In the genomic region with DNA sequence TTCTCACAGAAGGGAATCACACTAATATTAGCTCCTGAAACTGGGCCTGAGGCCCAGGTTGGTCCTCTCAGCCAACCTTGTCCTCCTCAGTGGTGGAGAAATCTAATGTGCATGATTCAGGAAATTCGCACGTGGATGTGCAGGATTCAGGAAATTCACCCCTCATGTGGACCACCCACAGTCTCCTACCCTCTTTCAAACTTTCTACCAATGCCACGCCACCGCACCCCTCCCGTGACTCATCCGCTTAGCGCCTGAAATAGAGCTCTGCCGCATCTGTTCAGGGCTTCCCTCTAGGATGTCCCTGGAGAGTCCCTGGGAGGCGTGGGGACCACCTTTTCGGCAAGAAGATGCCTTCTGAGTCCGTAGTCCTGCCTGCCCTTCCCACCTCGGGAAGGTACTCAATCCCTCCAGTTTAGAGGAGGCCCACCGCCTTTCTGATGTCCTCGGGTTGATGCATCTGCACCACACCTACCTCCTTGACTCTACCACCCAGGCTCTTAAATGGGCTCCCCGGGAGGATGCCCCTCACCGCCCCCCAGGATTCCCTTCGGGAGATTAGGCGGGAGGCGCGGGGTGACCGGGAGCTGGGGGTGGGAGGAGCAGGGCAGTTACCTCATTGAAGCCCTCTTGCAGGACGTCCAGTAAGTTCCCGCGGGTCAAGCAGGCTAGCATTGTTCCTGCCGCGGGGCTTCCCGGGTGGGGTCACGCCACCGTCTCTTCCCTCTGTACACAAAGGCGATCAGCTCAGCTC, we compare ENCODE assay signal across 8 mouse cellular contexts. TPM values are rescaled to one million over a fixed set of nuclear protein-coding genes. Genes with fewer than 3 reads are reported as not detected.
A peak's percentile ranks its signal among the peaks of the same experiment; 100 is the strongest.
DNase-seq lines count a peak whose midpoint lies in the region; ATAC-seq and TF ChIP-seq lines count a peak whose summit lies in the region.

No protein-coding gene starts in this region.

- ATAC-seq in forebrain, embryonic 16.5 days, result peak; percentile 3
- ATAC-seq in midbrain, embryonic 16.5 days, result peak; percentile 44
- ATAC-seq in inflammation-experienced regulatory T-cells, adult 6 months, result no peak

- H3K27me3 ChIP-seq in liver, adult 2 months (ENCODE audit: control insufficient read depth, insufficient read depth, low read length), result peaks cover 5% of the 10 kb centered on the region
- no peaks in the 10 kb centered on the region for H3K27me3 ChIP-seq in forebrain, embryonic 16.5 days (replicated peaks; ENCODE audit: control insufficient read depth, insufficient read depth, low read length)
- no peaks in the 10 kb centered on the region for H3K27me3 ChIP-seq in midbrain, embryonic 16.5 days (ENCODE audit: control insufficient read depth, insufficient read depth, low read depth, low read length)

- 40% methylated on average over 30 of the region's 30 CpGs for WGBS in liver, adult 2 months
- 2% methylated on average over 30 of the region's 30 CpGs for WGBS in forebrain, embryonic 16.5 days
- 1% methylated on average over 30 of the region's 30 CpGs for WGBS in midbrain, embryonic 16.5 days

- H3K4me2 ChIP-seq in forebrain, embryonic 16.5 days (ENCODE audit: low read length), result peak overlapping the region; percentile 72
- H3K4me2 ChIP-seq in midbrain, embryonic 16.5 days (ENCODE audit: low read length), result peak overlapping the region; percentile 86

- no peak for TF ChIP-seq POLR2A in liver, adult 2 months (IDR thresholded peaks at IDR 0.05; ENCODE audit: extremely low read depth, insufficient read depth, low read length)
- no peak; the same call in 1 of the 2 replicates for TF ChIP-seq POLR2A in brain, embryonic 14.5 days (IDR thresholded peaks at IDR 0.05; ENCODE audit: borderline replicate concordance, extremely low read depth, insufficient read depth, insufficient read length, poor library complexity, severe bottlenecking)

- peak overlapping the region; percentile 45; the same call in 1 of the 2 replicates for H3K4me3 ChIP-seq in liver, adult 2 months (ENCODE audit: insufficient read depth, low read depth, low read length)
- peak overlapping the region; percentile 64 for H3K4me3 ChIP-seq in forebrain, embryonic 16.5 days (replicated peaks; ENCODE audit: low read length)
- peak overlapping the region; percentile 66 for H3K4me3 ChIP-seq in midbrain, embryonic 16.5 days (ENCODE audit: low read depth, low read length)

- H3K9ac ChIP-seq in liver, adult 2 months (ENCODE audit: low read depth, low read length), result peak overlapping the region; percentile 10; the same call in 1 of the 2 replicates
- peak overlapping the region; percentile 73 for H3K9ac ChIP-seq in forebrain, embryonic 16.5 days (replicated peaks; ENCODE audit: low read depth, low read length)
- peak overlapping the region; percentile 82 for H3K9ac ChIP-seq in midbrain, embryonic 16.5 days (ENCODE audit: low read depth, low read length)

- H3K9me3 ChIP-seq in forebrain, embryonic 16.5 days (ENCODE audit: control insufficient read depth, low read length), result no peaks in the 10 kb centered on the region
- no peaks in the 10 kb centered on the region for H3K9me3 ChIP-seq in midbrain, embryonic 16.5 days (replicated peaks; ENCODE audit: control insufficient read depth, low read length, poor library complexity, severe bottlenecking)

- H3K27ac ChIP-seq in liver, adult 2 months (replicated peaks; ENCODE audit: insufficient read depth, low read depth, low read length), result no peak overlapping the region
- peak overlapping the region; percentile 78 for H3K27ac ChIP-seq in forebrain, embryonic 16.5 days (ENCODE audit: low read length)
- H3K27ac ChIP-seq in midbrain, embryonic 16.5 days (ENCODE audit: low read length), result peak overlapping the region; percentile 91

- H3K36me3 ChIP-seq in liver, adult 2 months (ENCODE audit: control insufficient read depth, insufficient read depth, low read length), result no peaks in the 10 kb centered on the region
- no peaks in the 10 kb centered on the region for H3K36me3 ChIP-seq in forebrain, embryonic 16.5 days (ENCODE audit: control insufficient read depth, insufficient read depth)
- H3K36me3 ChIP-seq in midbrain, embryonic 16.5 days (ENCODE audit: control insufficient read depth, insufficient read depth, low read length), result no peaks in the 10 kb centered on the region

- peaks cover 12% of the 10 kb centered on the region for H3K4me1 ChIP-seq in liver, adult 2 months (ENCODE audit: control insufficient read depth, insufficient read depth, low read length)
- peaks cover 48% of the 10 kb centered on the region for H3K4me1 ChIP-seq in forebrain, embryonic 16.5 days (replicated peaks; ENCODE audit: control insufficient read depth, insufficient read depth, low read length)
- peaks cover 49% of the 10 kb centered on the region for H3K4me1 ChIP-seq in midbrain, embryonic 16.5 days (ENCODE audit: control insufficient read depth, insufficient read depth, low read length)

- no peaks in the 10 kb centered on the region for H3K79me2 ChIP-seq in liver, adult 2 months (ENCODE audit: control insufficient read depth, insufficient read depth, low read length)

- no peak for TF ChIP-seq CTCF in liver, adult 2 months (IDR thresholded peaks at IDR 0.05; ENCODE audit: low read depth, low read length)
- TF ChIP-seq CTCF in brain, embryonic 14.5 days (IDR thresholded peaks at IDR 0.05; ENCODE audit: borderline replicate concordance, extremely low read depth, insufficient read depth, insufficient read length), result no peak

- no peak for DNase-seq in liver, adult 2 months (ENCODE audit: extremely low read depth, low read depth, low spot score)
- DNase-seq in liver, result no peak
- DNase-seq in brain, embryonic 14.5 days (ENCODE audit: low read depth), result peak; percentile 58
- DNase-seq in layer of hippocampus, postnatal 25 days (ENCODE audit: extremely low spot score in 1 of 2, low spot score in 1 of 2), result peak; percentile 14 to 26
- no peak for DNase-seq in thymus, adult 18-20 months

RNA-seq across cellular contexts. Expression of a gene that starts 12.0 kb away (rescaled TPM):
- total RNA-seq in liver, adult 2 months (2014; rRNA removed), result 20.3 and 22.8 TPM in 2 replicates
- polyA plus RNA-seq in liver, adult 2 months (2012; rRNA removed), result 3.7 and 4.6 TPM in 2 replicates
- polyA plus RNA-seq in brain, embryonic 14.5 days (2012; rRNA removed), result 29.9 and 40.6 TPM in 2 replicates
- polyA plus RNA-seq in forebrain, embryonic 16.5 days (2015; fragmentation: Nextera tagmentation; extraction: Ambion mirVana), result 28.5 and 29.7 TPM in 2 replicates
- total RNA-seq in layer of hippocampus, postnatal 25 days (2021), result 10 to 100 TPM; 83.7 to 91.2 TPM
- 37.8 and 41.0 TPM in 2 replicates for polyA plus RNA-seq in midbrain, embryonic 16.5 days (2015; fragmentation: Nextera tagmentation; extraction: Ambion mirVana)
- 1 to 10 TPM in 2 of 3 experiments, not detected in 1; 1.4 to 1.9 TPM for polyA plus RNA-seq in inflammation-experienced regulatory T-cells, adult 6 months (2017; shearing (Covaris generic))

RNA-seq across cellular contexts. Expression of a gene that starts 19.0 kb away (rescaled TPM):
- 14.9 and 15.7 TPM in 2 replicates for total RNA-seq in liver, adult 2 months (2014; rRNA removed)
- polyA plus RNA-seq in liver, adult 2 months (2012; rRNA removed), result 13.9 and 14.9 TPM in 2 replicates
- polyA plus RNA-seq in brain, embryonic 14.5 days (2012; rRNA removed), result 1.2 and 1.7 TPM in 2 replicates
- polyA plus RNA-seq in forebrain, embryonic 16.5 days (2015; fragmentation: Nextera tagmentation; extraction: Ambion mirVana), result 1.5 and 1.7 TPM in 2 replicates
- 1 to 10 TPM; 1.7 to 1.9 TPM for total RNA-seq in layer of hippocampus, postnatal 25 days (2021)
- 1.2 and 2.5 TPM in 2 replicates for polyA plus RNA-seq in midbrain, embryonic 16.5 days (2015; fragmentation: Nextera tagmentation; extraction: Ambion mirVana)
- not detected for polyA plus RNA-seq in inflammation-experienced regulatory T-cells, adult 6 months (2017; shearing (Covaris generic))

RNA-seq across cellular contexts. Expression of a gene that starts 23.8 kb away (rescaled TPM):
- 1.3 and 2.4 TPM in 2 replicates for total RNA-seq in liver, adult 2 months (2014; rRNA removed)
- polyA plus RNA-seq in liver, adult 2 months (2012; rRNA removed), result 5.5 and 6.6 TPM in 2 replicates
- polyA plus RNA-seq in brain, embryonic 14.5 days (2012; rRNA removed), result 5.7 and 6.1 TPM in 2 replicates
- polyA plus RNA-seq in forebrain, embryonic 16.5 days (2015; fragmentation: Nextera tagmentation; extraction: Ambion mirVana), result 10.1 and 17.3 TPM in 2 replicates
- 100 to 1,000 TPM; 125 to 157 TPM for total RNA-seq in layer of hippocampus, postnatal 25 days (2021)
- polyA plus RNA-seq in midbrain, embryonic 16.5 days (2015; fragmentation: Nextera tagmentation; extraction: Ambion mirVana), result 8.1 and 9.1 TPM in 2 replicates
- 1 to 10 TPM in 2 of 3 experiments, not detected in 1; 1.7 to 1.9 TPM for polyA plus RNA-seq in inflammation-experienced regulatory T-cells, adult 6 months (2017; shearing (Covaris generic))

RNA-seq across cellular contexts. Expression of a gene that starts 24.8 kb away (rescaled TPM):
- total RNA-seq in liver, adult 2 months (2014; rRNA removed), result 0.55 TPM in 1 of 2 replicates, not detected in the other
- polyA plus RNA-seq in liver, adult 2 months (2012; rRNA removed), result 0.88 and 1.1 TPM in 2 replicates
- 1.3 and 1.8 TPM in 2 replicates for polyA plus RNA-seq in brain, embryonic 14.5 days (2012; rRNA removed)
- 0.81 and 0.96 TPM in 2 replicates for polyA plus RNA-seq in forebrain, embryonic 16.5 days (2015; fragmentation: Nextera tagmentation; extraction: Ambion mirVana)
- 1 to 10 TPM in 1 of 2 experiments, under 1 TPM in 1; 0.96 to 1.7 TPM for total RNA-seq in layer of hippocampus, postnatal 25 days (2021)
- 0.84 and 0.91 TPM in 2 replicates for polyA plus RNA-seq in midbrain, embryonic 16.5 days (2015; fragmentation: Nextera tagmentation; extraction: Ambion mirVana)
- polyA plus RNA-seq in inflammation-experienced regulatory T-cells, adult 6 months (2017; shearing (Covaris generic)), result not detected

RNA-seq across cellular contexts. Expression of a gene that starts 40.7 kb away (rescaled TPM):
- total RNA-seq in liver, adult 2 months (2014; rRNA removed), result 4.2 and 4.7 TPM in 2 replicates
- polyA plus RNA-seq in liver, adult 2 months (2012; rRNA removed), result 2.5 and 2.6 TPM in 2 replicates
- 8.0 and 8.3 TPM in 2 replicates for polyA plus RNA-seq in brain, embryonic 14.5 days (2012; rRNA removed)
- polyA plus RNA-seq in forebrain, embryonic 16.5 days (2015; fragmentation: Nextera tagmentation; extraction: Ambion mirVana), result 12.0 and 13.3 TPM in 2 replicates
- 1 to 10 TPM; 5.1 to 5.8 TPM for total RNA-seq in layer of hippocampus, postnatal 25 days (2021)
- 10.7 and 11.7 TPM in 2 replicates for polyA plus RNA-seq in midbrain, embryonic 16.5 days (2015; fragmentation: Nextera tagmentation; extraction: Ambion mirVana)
- polyA plus RNA-seq in inflammation-experienced regulatory T-cells, adult 6 months (2017; shearing (Covaris generic)), result 10 to 100 TPM in 2 of 3 experiments, 1 to 10 TPM in 1; 9.9 to 11.1 (median 10.3) TPM

Comparison
In these comparisons a context has a peak if more than half of its experiments do, and no peak if none do; other contexts are left out.
1. DNase-seq: peak in brain, embryonic 14.5 days (single experiment) and layer of hippocampus, postnatal 25 days (2 of 2); none in liver, adult 2 months (single experiment), liver (single experiment) and thymus, adult 18-20 months (0 of 2).
2. H3K9ac ChIP-seq: peak in every context shown above with its lines; median percentile 82 in midbrain, embryonic 16.5 days; 73 in forebrain, embryonic 16.5 days; 10 in liver, adult 2 months.
3. Peak in every context shown above with its lines, with median percentiles within 50 percentile points of each other: H3K4me3 ChIP-seq.